Mouse (Mus musculus): ENCODE measurements at regions not wholly inside any gene's neighbourhood (a gene's known extent, or its start where the extent isn't known, plus 50 kb on each side); places are given as distances from the start of the nearest gene placed in this dataset.

DNA sequence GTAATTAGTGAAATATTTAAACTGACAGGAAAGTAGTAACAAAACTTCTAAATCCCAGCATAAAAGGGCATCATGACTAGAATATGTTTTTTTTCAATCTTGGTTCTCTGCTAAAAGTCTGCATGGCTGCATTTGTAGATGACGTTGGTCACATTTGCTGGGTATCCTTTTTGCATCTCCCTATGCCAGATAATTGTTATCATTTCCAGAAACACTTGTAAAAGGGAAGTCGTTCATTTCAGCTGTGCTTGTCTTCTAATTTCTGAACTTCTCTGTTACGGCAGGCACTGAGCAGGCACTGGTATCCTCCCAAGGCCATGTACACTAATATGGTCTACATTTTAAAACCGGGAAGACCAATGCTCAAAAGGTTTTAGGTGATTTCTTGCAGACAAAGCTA is 69.6 kb upstream of the Rps6ka3 start:
- TF ChIP-seq POLR2A (IDR thresholded peaks at IDR 0.05; ENCODE audit: borderline replicate concordance, extremely low read depth, low read depth, low read length) (no peak), CTCF (IDR thresholded peaks at IDR 0.05; ENCODE audit: insufficient read depth, low read length) (no peak)
